Mouse (Mus musculus): ENCODE measurements at regions not wholly inside any gene's neighbourhood (a gene's known extent, or its start where the extent isn't known, plus 50 kb on each side); places are given as distances from the start of the nearest gene placed in this dataset.

DNA sequence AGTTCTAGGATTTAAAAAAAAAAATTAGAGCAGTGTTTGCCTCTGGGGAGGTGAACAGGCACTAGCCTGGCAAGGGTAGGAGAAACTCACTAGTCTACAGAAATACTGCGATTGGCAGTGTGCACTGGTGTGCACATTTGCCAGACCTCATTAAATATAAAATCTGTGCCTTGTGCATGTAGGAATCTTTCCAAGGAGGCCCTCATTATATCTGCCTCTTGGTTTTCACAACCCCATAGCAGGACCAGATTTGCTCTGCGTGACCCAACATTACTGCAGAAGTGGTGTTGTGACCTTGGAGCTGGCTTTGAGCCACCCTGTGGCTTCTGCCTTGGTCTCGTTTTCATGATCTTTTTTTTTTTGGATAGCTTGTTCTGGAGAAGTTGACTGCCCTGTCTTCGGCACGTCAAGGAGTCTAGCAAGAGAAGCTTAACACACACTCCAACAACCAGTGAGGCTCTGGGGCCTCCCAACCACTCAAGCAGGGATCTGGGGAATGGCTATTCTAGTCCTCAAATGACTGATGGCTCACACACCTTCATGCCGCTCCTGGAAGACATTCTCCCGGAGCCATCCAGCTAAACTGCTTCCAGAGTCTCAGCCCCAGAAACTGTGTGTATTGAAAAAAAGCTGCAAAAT is 222.2 kb upstream of the Cnr1 start:
- no peak overlapping the region for H3K27ac ChIP-seq
- H3K4me3 ChIP-seq (ENCODE audit: insufficient read depth in 1 of 2, low read depth in 2 of 2, low read length in 2 of 2), result no peak overlapping the region
- no peaks in the 10 kb centered on the region for H3K9me3 ChIP-seq (ENCODE audit: control insufficient read depth, low read length)
- no peak overlapping the region for H3K9ac ChIP-seq (replicated peaks)
- no peaks in the 10 kb centered on the region for H3K36me3 ChIP-seq (replicated peaks; ENCODE audit: control insufficient read depth, insufficient read depth, low read depth)
- TF ChIP-seq CTCF (IDR thresholded peaks at IDR 0.05; ENCODE audit: low read depth), result no peak
- H3K4me1 ChIP-seq (replicated peaks; ENCODE audit: control insufficient read depth in 2 of 2, insufficient read depth in 2 of 2, low read length in 1 of 2), result no peaks in the 10 kb centered on the region
- DNase-seq (ENCODE audit: low read depth in 3 of 3, low spot score in 3 of 3) (no peak), ATAC-seq (ENCODE audit: insufficient read depth) (no peak)
- no peaks in the 10 kb centered on the region for H3K27me3 ChIP-seq (ENCODE audit: control insufficient read depth, insufficient read depth, low read length)
- H3K4me2 ChIP-seq (ENCODE audit: low read depth), result no peak overlapping the region
- 57% methylated on average over 7 of the region's 7 CpGs for WGBS (ENCODE audit: insufficient replicate concordance)

DNA sequence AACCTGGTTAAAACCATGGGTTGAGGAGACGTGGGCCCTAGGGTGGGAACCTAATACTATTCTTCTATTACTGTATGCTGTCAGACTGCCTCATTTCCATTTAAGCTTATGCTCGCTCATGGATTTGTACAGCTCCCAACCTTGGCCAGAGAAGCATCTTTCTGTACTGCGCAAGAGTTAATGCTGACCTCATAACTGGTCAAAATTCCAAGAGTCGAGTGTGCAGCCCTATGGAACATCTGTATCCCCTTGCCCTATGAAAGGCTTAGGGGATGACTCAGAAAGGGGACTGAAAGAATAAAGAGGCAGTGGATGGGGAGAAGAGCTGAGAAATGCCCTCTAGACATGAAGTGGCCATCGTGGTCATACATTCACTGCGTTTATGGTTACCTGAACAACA is 218.7 kb upstream of the Cnr1 start:
- no peak overlapping the region for H3K4me3 ChIP-seq (ENCODE audit: insufficient read depth in 1 of 2, low read depth in 2 of 2, low read length in 2 of 2)
- DNase-seq (ENCODE audit: low read depth in 3 of 3, low spot score in 3 of 3), result no peak
- no peaks in the 10 kb centered on the region for H3K9me3 ChIP-seq (ENCODE audit: control insufficient read depth, low read length)
- WGBS (ENCODE audit: insufficient replicate concordance), result 69% methylated on average over 6 of the region's 6 CpGs
- no peak overlapping the region for H3K9ac ChIP-seq (replicated peaks)
- ATAC-seq (ENCODE audit: insufficient read depth), result no peak
- no peak overlapping the region for H3K27ac ChIP-seq
- TF ChIP-seq CTCF (IDR thresholded peaks at IDR 0.05; ENCODE audit: low read depth), result no peak
- TF ChIP-seq EP300 (IDR thresholded peaks at IDR 0.05; ENCODE audit: low read depth), result no peak
- H3K4me2 ChIP-seq (ENCODE audit: low read depth), result no peak overlapping the region
- H3K4me1 ChIP-seq (replicated peaks; ENCODE audit: control insufficient read depth in 2 of 2, insufficient read depth in 2 of 2, low read length in 1 of 2), result no peaks in the 10 kb centered on the region
- no peaks in the 10 kb centered on the region for H3K27me3 ChIP-seq (ENCODE audit: control insufficient read depth, insufficient read depth, low read length)
- no peaks in the 10 kb centered on the region for H3K36me3 ChIP-seq (replicated peaks; ENCODE audit: control insufficient read depth, insufficient read depth, low read depth)

DNA sequence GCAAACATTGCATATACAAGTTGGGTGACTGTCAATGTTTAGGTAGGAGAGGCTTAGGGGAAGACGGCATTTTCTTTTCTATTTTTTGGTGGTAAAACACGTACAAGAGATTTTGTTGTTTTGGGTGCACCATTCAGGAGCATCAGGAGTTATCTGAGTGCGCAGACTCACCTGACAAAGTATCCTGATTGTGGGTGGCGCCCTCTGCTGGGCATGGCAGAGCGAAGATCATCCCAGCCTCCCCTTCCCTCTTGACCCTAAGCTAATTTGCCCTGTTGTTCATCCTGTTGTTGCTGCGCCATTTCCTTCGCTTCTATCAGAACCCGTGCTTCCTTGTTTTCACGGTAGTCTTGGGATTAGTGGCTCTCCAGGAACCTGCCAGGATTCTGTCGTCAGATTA is 217.6 kb upstream of the Cnr1 start:
- no peaks in the 10 kb centered on the region for H3K36me3 ChIP-seq (replicated peaks; ENCODE audit: control insufficient read depth, insufficient read depth, low read depth)
- WGBS (ENCODE audit: insufficient replicate concordance), result 42% methylated on average over 10 of the region's 10 CpGs
- no peak overlapping the region for H3K27ac ChIP-seq
- H3K27me3 ChIP-seq (ENCODE audit: control insufficient read depth, insufficient read depth, low read length), result no peaks in the 10 kb centered on the region
- no peaks in the 10 kb centered on the region for H3K4me1 ChIP-seq (replicated peaks; ENCODE audit: control insufficient read depth in 2 of 2, insufficient read depth in 2 of 2, low read length in 1 of 2)
- no peak for ATAC-seq (ENCODE audit: insufficient read depth)
- TF ChIP-seq CTCF (IDR thresholded peaks at IDR 0.05; ENCODE audit: low read depth) (peak; percentile 67), EP300 (IDR thresholded peaks at IDR 0.05; ENCODE audit: low read depth) (no peak)
- no peaks in the 10 kb centered on the region for H3K9me3 ChIP-seq (ENCODE audit: control insufficient read depth, low read length)
- no peak overlapping the region for H3K4me3 ChIP-seq (ENCODE audit: insufficient read depth in 1 of 2, low read depth in 2 of 2, low read length in 2 of 2)
- H3K4me2 ChIP-seq (ENCODE audit: low read depth), result no peak overlapping the region
- DNase-seq (ENCODE audit: low read depth in 3 of 3, low spot score in 3 of 3), result no peak
- H3K9ac ChIP-seq (replicated peaks), result no peak overlapping the region

DNA sequence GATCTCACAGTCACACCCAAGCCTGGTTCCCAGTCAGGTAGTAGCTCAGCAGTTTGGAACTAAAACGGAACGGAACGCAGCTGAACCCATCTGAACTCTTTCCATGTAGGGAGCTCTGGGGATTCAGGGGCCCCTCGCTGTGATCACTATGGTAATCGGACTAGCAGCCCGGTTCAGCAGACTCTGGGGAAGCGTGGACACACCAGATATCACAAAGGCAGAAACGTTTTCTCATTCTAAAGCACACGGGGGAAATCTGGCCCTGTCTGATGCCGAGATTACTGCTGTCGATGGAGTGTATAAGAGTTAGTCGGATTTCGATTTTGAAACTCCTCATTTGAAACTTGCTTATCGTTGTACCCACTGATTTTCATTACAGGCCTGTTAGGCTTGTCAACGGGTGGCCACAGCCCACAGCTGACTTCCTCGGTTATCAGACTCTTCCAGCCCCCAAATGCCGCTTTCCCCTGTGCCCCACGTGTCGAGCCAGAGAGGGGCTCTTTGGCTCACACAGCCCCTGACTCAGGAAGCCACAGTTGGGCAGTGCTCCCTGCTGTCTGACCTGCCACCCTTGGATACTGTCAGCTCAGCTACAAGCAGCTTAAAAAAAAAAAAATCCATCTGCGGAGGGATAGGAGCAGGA is 207.8 kb upstream of the Cnr1 start:
- H3K36me3 ChIP-seq (replicated peaks; ENCODE audit: control insufficient read depth, insufficient read depth, low read depth), result no peaks in the 10 kb centered on the region
- H3K9ac ChIP-seq (replicated peaks), result no peak overlapping the region
- ATAC-seq (ENCODE audit: insufficient read depth), result 0 out of 2 replicates have a peak, but pooled peaks have one; percentile 31
- H3K4me2 ChIP-seq (ENCODE audit: low read depth), result no peak overlapping the region
- no peak overlapping the region for H3K27ac ChIP-seq
- DNase-seq (ENCODE audit: low read depth in 3 of 3, low spot score in 3 of 3), result no peak
- H3K27me3 ChIP-seq (ENCODE audit: control insufficient read depth, insufficient read depth, low read length), result no peaks in the 10 kb centered on the region
- WGBS (ENCODE audit: insufficient replicate concordance), result 14% methylated on average over 20 of the region's 20 CpGs
- H3K4me1 ChIP-seq (replicated peaks; ENCODE audit: control insufficient read depth in 2 of 2, insufficient read depth in 2 of 2, low read length in 1 of 2), result no peaks in the 10 kb centered on the region
- H3K4me3 ChIP-seq (ENCODE audit: insufficient read depth in 1 of 2, low read depth in 2 of 2, low read length in 2 of 2), result no peak overlapping the region
- H3K9me3 ChIP-seq (ENCODE audit: control insufficient read depth, low read length), result no peaks in the 10 kb centered on the region
- TF ChIP-seq EP300 (IDR thresholded peaks at IDR 0.05; ENCODE audit: low read depth) (no peak), CTCF (IDR thresholded peaks at IDR 0.05; ENCODE audit: low read depth) (no peak)

DNA sequence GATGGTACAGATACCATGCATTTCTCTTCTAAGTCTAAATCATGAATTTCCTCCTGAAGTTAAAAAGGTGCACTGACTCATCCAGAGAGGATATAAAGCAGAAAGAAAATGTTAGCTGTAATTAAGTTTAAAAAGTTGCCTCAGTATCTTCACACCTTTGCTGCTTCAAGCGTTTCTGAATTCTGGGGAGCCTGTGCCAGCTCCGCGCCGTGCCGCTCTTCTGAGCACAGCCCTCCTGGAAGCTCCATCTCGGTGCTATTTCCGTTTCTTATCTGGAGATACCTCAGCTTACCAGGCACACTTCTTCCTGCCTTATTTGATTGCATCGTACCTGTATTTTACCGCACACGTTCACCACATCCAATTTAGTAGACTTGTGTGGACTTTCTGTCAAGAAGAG is 203.4 kb upstream of the Cnr1 start:
- DNase-seq (ENCODE audit: low read depth in 3 of 3, low spot score in 3 of 3), result no peak
- Histone ChIP-seq H3K4me1 (replicated peaks; ENCODE audit: control insufficient read depth in 2 of 2, insufficient read depth in 2 of 2, low read length in 1 of 2) (no peaks in the 10 kb centered on the region), H3K9me3 (ENCODE audit: control insufficient read depth, low read length) (no peaks in the 10 kb centered on the region), H3K4me2 (ENCODE audit: low read depth) (no peak overlapping the region), H3K36me3 (replicated peaks; ENCODE audit: control insufficient read depth, insufficient read depth, low read depth) (no peaks in the 10 kb centered on the region), H3K27me3 (ENCODE audit: control insufficient read depth, insufficient read depth, low read length) (no peaks in the 10 kb centered on the region), H3K4me3 (ENCODE audit: insufficient read depth in 1 of 2, low read depth in 2 of 2, low read length in 2 of 2) (no peak overlapping the region), H3K27ac (no peak overlapping the region), H3K9ac (replicated peaks) (no peak overlapping the region)
- ATAC-seq (ENCODE audit: insufficient read depth), result no peak
- no peak for TF ChIP-seq EP300 (IDR thresholded peaks at IDR 0.05; ENCODE audit: low read depth)
- TF ChIP-seq CTCF (IDR thresholded peaks at IDR 0.05; ENCODE audit: low read depth), result no peak
- 65% methylated on average over 10 of the region's 10 CpGs for WGBS (ENCODE audit: insufficient replicate concordance)
